Comparison of ENCODE assay signal across 16 mouse cellular contexts in genomic region chrX:58351606-58352005, GRCm38 (mm10).
"Had no signal": no experiment of that assay in that cellular context is flagged by ENCODE, and none has a peak within 500 bp of the region (broad histone marks: within the 10 kb centered on the region; RNA-seq: fewer than 3 reads in every experiment).

No protein-coding gene starts in this region.

- H3K4me1 ChIP-seq: neural tube, embryonic 12.5 days; neural tube, embryonic 13.5 days; neural tube, embryonic 15.5 days; stomach, embryonic 15.5 days had no signal

- H3K36me3 ChIP-seq: neural tube, embryonic 12.5 days; neural tube, embryonic 13.5 days; neural tube, embryonic 15.5 days; stomach, embryonic 15.5 days had no signal

- DNase-seq: retina, postnatal 1 day; right cerebral cortex, adult 18-20 months; right cerebral cortex, postnatal 25 days; right cerebral cortex, postnatal 4 days; spleen, adult 18-20 months; thymus, adult 18-20 months; thymus, adult 2 months; thymus, postnatal 14 days; thymus, postnatal 25 days; thymus, postnatal 36 days; thymus, postnatal 4 days had no signal

- H3K9ac ChIP-seq: neural tube, embryonic 12.5 days; neural tube, embryonic 13.5 days; neural tube, embryonic 15.5 days; stomach, embryonic 15.5 days had no signal

- H3K4me2 ChIP-seq: neural tube, embryonic 12.5 days; neural tube, embryonic 13.5 days; neural tube, embryonic 15.5 days; stomach, embryonic 15.5 days had no signal

- H3K27me3 ChIP-seq: neural tube, embryonic 12.5 days; neural tube, embryonic 13.5 days; neural tube, embryonic 15.5 days; stomach, embryonic 15.5 days had no signal

- H3K4me3 ChIP-seq: neural tube, embryonic 12.5 days; neural tube, embryonic 13.5 days; neural tube, embryonic 15.5 days; stomach, embryonic 15.5 days had no signal

- H3K27ac ChIP-seq: neural tube, embryonic 12.5 days; neural tube, embryonic 13.5 days; neural tube, embryonic 15.5 days; stomach, embryonic 15.5 days; stomach, postnatal 0 days had no signal

- H3K9me3 ChIP-seq: neural tube, embryonic 12.5 days; neural tube, embryonic 13.5 days; neural tube, embryonic 15.5 days; stomach, embryonic 15.5 days had no signal
